Mouse (Mus musculus): ENCODE measurements around the gene Lsm4. TPM values are rescaled to one million over a fixed set of nuclear protein-coding genes. Genes with fewer than 3 reads are reported as not detected.

Lsm4 gene
- 333 and 377 TPM in 2 replicates for polyA plus RNA-seq (2015; fragmentation: Nextera tagmentation; extraction: Ambion mirVana)

DNA sequence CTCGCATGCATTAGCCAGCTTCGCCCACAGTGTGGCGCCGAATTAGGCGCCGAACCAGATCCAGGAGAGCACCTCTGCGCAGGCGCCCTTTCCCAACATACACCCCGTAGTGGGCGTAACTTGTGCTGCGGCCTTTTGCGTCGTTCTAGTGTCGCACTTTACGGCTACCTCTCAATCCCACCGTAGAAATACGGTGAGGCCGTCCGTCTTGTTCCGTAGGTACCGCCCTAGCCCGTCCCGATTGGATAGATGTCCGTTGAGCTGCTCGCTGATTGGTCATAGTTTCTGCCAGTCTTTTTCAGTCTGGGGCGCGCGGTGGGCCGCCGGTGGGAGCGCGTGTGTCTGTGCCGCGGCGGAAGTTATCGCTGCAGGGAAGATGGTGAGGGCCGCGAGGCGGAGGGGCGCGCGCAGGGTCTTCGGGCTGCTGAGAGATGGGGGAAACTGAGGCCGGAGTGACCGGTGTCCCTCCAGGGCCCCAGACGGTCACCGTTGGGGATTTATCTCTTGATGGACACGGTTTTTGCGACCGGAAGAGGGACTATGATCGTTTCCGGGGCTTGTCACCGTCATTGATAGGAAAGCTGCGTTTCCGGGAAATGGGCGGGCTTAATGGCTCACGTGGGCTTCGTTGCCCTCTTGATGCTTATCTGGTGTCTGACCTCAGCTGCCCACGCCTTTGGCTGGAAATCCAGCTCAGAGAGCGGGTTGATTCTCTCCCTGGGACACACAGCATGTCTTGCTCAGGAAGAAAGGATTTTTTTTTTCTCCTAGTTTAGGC is at the start of gene Lsm4:
Lsm4 (plus strand) TSS at position 170 of the 778 bp plus-strand sequence.
- peak; percentile 100 for DNase-seq (ENCODE audit: low spot score)

- DNase-seq (ENCODE audit: low spot score), result peak; percentile 72
Observed at GRCm38 (mm10) chr8:70625104-70625503, 47.9 kb upstream of the Lsm4 start.

GRCm38 (mm10) chr8:70627041-70627440 is 46.0 kb upstream of the Lsm4 start:
- DNase-seq (ENCODE audit: low spot score), result no peak

- DNase-seq (ENCODE audit: low spot score), result no peak
Observed at GRCm38 (mm10) chr8:70628986-70629490, 44.0 kb upstream of the Lsm4 start.

- DNase-seq (ENCODE audit: low spot score), result peak; percentile 97
Observed at GRCm38 (mm10) chr8:70629574-70630531, 43.2 kb upstream of the Lsm4 start.

DNA sequence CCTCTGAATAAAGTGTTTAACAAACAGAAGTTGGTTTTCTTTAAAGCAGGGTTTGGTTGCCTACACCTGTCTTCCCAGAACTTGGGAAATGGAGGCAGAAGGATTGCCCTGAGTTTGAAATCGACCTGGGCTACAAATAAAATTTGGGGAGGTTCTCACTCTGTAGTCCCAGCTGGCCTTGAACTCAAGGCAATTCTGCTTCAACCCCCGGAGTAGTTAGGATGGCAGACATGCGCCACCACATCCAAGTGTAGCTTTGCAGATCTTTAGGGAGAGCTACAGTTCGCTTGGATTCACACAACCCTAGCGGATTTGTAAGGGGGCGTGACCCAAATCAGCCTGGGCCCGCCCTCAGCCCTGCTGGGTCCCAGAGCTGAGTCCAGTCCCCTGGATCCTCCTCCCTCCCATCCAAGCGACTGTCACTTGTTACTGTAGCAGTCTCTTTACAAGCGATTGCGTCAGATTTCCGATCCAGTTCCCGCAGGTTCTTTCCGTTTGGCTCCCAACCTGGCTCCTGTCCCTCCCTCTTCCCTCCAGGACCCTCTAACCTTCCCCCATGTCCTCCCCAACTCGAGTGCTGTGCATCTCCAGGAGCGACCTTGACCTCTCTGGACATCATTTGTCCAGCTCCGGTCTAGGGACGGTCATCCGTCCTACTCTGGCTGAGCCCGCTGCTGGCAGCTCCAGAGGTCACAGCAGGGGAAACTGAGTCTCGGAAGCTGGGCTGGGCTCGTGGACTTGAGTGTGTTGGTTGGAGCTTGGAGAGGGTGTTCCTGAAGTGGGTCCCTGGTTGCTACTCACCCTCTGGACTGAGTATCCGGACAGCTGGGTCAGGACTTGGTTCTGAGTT is 42.3 kb upstream of the Lsm4 start:
- no peak for DNase-seq (ENCODE audit: low spot score)

DNA sequence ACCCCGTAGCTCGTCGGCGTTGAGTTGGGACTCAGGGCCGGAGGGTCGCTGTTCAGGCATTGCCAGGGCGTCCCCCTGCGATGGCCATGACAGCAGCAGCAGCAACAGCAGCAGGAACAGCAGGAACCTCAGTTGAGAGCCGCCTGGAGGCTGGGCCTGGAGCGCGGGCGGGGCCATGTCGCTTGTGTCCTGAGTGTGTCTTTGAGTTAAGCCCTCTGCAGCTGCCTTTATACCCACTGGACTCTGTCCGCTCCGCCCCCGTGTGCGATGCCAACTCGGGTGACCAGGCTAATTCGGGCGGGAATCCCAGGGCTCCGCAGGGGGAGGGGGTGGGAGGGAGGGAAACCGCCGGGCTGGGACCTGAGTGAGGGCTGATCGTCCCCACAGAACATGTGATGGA is 41.6 kb upstream of the Lsm4 start:
- DNase-seq (ENCODE audit: low spot score), result no peak

GRCm38 (mm10) chr8:70632346-70632892 is 40.6 kb upstream of the Lsm4 start, which contains the start of gene Gdf15:
Gene Gdf15, minus strand, starts transcription at chr8:70632456.
- DNase-seq (ENCODE audit: low spot score), result no peak

DNA sequence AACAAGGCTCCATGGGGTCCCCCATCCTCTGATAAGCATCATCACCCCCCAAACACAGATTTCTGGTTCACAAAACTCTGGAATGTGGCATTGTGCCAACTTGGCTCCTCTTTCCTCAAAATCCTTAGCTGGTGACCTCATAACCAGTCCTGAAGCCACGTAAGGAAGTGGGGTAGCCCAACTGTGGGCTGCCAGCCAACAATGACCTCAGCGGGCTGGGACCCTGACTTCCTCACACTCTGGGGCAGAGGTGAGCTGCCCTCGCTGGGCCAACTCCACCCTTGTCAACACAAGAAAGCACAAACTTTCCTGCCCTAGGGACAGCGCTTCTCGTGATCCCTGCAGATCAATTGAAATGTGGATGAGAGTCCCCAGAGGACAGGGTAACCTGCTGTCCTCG is 39.0 kb upstream of the Lsm4 start:
- DNase-seq (ENCODE audit: low spot score), result no peak

GRCm38 (mm10) chr8:70635527-70635926 is 37.5 kb upstream of the Lsm4 start:
- no peak for DNase-seq (ENCODE audit: low spot score)

GRCm38 (mm10) chr8:70636838-70637237 is 36.2 kb upstream of the Lsm4 start:
- DNase-seq (ENCODE audit: low spot score), result no peak

DNA sequence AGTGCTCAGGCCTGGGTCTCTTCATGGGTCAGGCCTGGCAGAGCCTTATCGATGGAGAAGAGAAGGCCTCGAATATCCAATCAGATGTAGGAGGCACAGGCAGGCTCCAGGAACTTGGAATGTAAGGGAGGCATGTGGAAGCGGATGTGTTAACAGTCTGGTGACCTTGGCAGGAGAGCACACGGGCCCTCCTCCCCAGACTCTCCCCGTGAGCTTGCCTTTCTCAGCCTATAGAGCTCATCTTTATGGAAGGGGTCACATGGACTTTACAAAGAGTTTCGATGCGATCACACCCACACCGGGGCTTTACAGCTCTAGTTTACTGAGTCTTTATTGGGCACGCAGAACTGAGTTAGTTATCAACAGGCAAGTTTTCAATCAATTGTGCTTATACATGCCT is 34.3 kb upstream of the Lsm4 start:
- no peak for DNase-seq (ENCODE audit: low spot score)

GRCm38 (mm10) chr8:70643019-70643418 is 30.0 kb upstream of the Lsm4 start:
- DNase-seq (ENCODE audit: low spot score), result no peak

- peak; percentile 57 for DNase-seq (ENCODE audit: low spot score)
Observed at GRCm38 (mm10) chr8:70644065-70644464, 29.0 kb upstream of the Lsm4 start.

GRCm38 (mm10) chr8:70645501-70646224 is 27.4 kb upstream of the Lsm4 start:
- DNase-seq (ENCODE audit: low spot score), result no peak

GRCm38 (mm10) chr8:70646369-70646768 is 26.7 kb upstream of the Lsm4 start:
- DNase-seq (ENCODE audit: low spot score), result no peak

DNA sequence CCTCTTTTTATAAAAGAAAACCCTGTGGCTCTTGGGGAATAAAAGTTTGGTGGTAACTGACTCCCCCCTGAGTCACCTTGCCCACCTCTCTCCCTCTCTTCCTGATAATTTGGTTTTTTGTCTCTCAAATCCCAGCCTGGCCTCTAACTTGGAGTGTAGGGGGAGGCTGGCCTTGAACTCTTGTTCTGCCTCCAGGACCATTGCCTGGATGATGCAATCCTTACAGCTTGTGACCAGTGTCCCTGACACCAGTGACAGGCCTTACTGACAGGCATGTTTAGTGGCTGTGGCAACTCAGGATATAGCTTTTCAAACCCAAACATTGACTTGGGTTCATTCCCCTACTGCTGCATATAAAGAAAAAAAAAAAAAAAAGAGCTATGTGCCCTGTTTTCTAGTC is 26.3 kb upstream of the Lsm4 start:
- DNase-seq (ENCODE audit: low spot score), result no peak

DNA sequence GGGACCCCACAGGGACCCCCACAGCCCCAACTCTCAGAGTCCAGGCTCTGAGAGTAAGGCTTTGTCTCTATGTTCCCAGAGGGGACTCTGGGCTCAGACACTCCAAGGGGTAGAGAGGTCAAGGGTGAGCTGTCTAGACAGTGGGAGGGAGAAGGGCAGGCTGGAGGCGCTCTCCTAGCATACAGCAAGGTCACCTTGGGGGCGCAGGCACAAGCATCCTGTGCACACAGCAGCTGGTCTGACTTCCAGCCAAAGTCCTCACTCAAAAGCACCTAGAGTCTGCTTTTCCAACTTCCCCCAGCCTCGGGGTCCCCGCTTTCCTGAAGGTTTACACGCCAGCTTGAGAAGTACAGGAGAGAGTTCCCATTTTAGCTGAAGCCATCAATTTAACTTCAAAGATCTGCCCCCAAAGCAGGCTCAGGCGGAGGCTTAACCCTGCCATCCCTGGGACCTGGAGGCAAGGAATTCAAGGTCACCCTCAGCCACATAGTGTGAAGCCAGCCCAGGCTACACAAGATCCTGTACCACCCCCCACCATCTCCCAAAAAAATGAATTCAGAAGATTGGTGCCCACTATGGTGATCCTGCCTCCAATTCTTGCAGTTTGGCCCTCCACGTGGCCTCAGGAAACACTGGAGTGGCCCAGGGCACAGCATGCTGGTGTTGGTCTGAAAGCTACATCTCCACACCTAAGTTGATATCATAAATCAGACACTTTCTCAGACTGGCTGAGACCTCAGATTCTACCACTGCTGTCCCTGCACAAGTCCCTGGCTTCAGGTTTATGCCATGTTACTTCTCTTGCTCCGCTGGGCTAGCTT is 25.5 kb upstream of the Lsm4 start:
- no peak for DNase-seq (ENCODE audit: low spot score)

DNA sequence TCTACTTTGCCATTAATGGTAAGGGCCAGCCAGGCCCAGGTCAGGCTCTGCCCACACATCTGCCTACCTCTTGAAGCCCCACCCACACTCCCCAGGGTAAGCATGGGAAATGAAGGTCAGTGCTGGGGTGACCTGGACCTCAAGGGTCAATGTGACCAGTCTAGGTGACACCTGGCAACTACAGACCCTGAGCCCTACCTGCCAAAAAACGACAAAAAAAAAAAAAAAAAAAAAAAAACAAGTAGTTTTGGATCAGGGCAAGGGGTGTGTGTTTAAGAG is 24.9 kb upstream of the Lsm4 start:
- no peak for DNase-seq (ENCODE audit: low spot score)
